Mouse (Mus musculus) left cerebral cortex, adult 9 months (tissue): Measurements from ENCODE around the gene Tcf7l2.

Source experiments
- DNase-seq, 2 experiments: peaks; one replicate each; pipeline ENCODE4 v3.0.0; 2022; ENCODE audit warnings: low spot score in 2 of 2

Gene Tcf7l2

GRCm38 (mm10) chr19:55729376-55729775, 12.2 kb upstream of the Tcf7l2 start:
- no peak for DNase-seq

GRCm38 (mm10) chr19:55732499-55732898, 9.1 kb upstream of the Tcf7l2 start:
- no peak for DNase-seq

GRCm38 (mm10) chr19:55732994-55733393, 8.6 kb upstream of the Tcf7l2 start:
- DNase-seq: no peak

GRCm38 (mm10) chr19:55736016-55736415, 5.6 kb upstream of the Tcf7l2 start:
- no peak for DNase-seq

GRCm38 (mm10) chr19:55739713-55740112, 1.9 kb upstream of the Tcf7l2 start:
- no peak for DNase-seq

- no peak for DNase-seq
Measured at GRCm38 (mm10) chr19:55740753-55741438, 724 bp upstream of the Tcf7l2 start.

GRCm38 (mm10) chr19:55742386-55743000, 873 bp downstream of the Tcf7l2 start:
- DNase-seq: no peak

GRCm38 (mm10) chr19:55743001-55743556, 1.5 kb downstream of the Tcf7l2 start:
- DNase-seq: no peak

- peak in 1 of 2 experiments; percentile 12 for DNase-seq
Measured at GRCm38 (mm10) chr19:55743557-55744441, 2.2 kb downstream of the Tcf7l2 start.

GRCm38 (mm10) chr19:55744576-55745191, 3.1 kb downstream of the Tcf7l2 start:
- DNase-seq: no peak

GRCm38 (mm10) chr19:55745192-55745578, 3.6 kb downstream of the Tcf7l2 start:
- DNase-seq: no peak

GRCm38 (mm10) chr19:55746241-55746640, 4.6 kb downstream of the Tcf7l2 start:
- no peak for DNase-seq

GRCm38 (mm10) chr19:55747237-55747925, 5.8 kb downstream of the Tcf7l2 start:
- DNase-seq: no peak

GRCm38 (mm10) chr19:55747926-55748291, 6.3 kb downstream of the Tcf7l2 start:
- DNase-seq: no peak

- DNase-seq: no peak
Measured at GRCm38 (mm10) chr19:55748801-55749200, 7.2 kb downstream of the Tcf7l2 start.

GRCm38 (mm10) chr19:55749532-55749931, 7.9 kb downstream of the Tcf7l2 start:
- DNase-seq: no peak

- no peak for DNase-seq
Measured at GRCm38 (mm10) chr19:55750048-55750447, 8.4 kb downstream of the Tcf7l2 start.

- no peak for DNase-seq
Measured at GRCm38 (mm10) chr19:55750465-55750864, 8.8 kb downstream of the Tcf7l2 start.

- no peak for DNase-seq
Measured at GRCm38 (mm10) chr19:55752861-55753260, 11.2 kb downstream of the Tcf7l2 start.

- no peak for DNase-seq
Measured at GRCm38 (mm10) chr19:55754303-55754702, 12.7 kb downstream of the Tcf7l2 start.

- no peak for DNase-seq
Measured at GRCm38 (mm10) chr19:55755462-55755861, 13.8 kb downstream of the Tcf7l2 start.
